Mouse (Mus musculus): ENCODE measurements around the gene Hyal2.

The Hyal2 gene

DNA sequence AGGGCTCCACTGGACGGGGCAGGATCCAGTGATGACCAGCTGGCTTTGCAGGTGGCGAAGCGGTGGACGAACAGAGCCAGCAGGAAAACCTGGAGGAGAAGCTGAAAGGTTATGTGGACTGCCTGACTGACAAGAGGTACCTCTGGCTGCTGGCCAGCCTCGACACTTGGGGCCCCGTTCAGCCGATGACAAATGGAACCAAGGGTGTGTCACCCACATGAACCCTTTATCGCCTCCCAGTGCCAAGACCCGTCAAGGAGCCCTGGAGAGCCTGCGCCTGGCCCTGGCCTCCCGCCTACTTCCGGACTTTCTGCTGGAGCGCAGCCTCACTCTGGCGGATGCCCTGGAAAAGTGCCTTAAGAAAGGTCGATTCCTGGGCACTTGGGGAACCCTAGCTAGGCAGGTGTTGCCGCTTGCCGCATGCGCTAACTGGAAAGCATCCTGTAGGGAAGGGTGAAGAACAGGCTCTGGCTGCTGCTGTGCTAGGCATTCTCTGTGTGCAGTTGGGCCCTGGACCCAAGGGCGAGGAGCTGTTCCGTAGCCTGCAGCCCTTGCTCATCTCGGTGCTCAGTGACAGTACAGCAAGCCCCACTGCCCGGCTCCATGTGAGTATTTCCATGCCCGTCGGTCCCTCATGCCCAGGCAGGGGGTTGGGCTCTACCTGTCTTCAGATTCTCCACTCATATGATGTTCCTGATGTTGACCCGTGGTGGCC, 22.5 kb downstream of the Hyal2 start:
- DNase-seq (ENCODE audit: low spot score) = no peak

DNA sequence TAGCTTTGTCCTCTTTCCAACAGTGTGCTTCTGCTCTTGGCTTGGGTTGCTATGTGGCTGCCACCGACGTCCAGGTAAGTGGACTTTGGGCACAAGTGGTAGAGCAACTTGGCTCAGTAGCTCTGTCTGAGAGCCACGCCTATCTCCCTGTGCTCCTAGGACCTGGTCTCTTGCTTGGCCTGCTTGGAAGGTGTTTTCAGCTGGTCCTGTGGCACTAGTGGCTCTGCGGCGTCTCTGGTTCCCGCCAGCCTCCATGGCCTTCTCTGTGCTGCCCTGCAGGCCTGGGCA, 23.0 kb downstream of the Hyal2 start:
- no peak for DNase-seq (ENCODE audit: low spot score)

DNA sequence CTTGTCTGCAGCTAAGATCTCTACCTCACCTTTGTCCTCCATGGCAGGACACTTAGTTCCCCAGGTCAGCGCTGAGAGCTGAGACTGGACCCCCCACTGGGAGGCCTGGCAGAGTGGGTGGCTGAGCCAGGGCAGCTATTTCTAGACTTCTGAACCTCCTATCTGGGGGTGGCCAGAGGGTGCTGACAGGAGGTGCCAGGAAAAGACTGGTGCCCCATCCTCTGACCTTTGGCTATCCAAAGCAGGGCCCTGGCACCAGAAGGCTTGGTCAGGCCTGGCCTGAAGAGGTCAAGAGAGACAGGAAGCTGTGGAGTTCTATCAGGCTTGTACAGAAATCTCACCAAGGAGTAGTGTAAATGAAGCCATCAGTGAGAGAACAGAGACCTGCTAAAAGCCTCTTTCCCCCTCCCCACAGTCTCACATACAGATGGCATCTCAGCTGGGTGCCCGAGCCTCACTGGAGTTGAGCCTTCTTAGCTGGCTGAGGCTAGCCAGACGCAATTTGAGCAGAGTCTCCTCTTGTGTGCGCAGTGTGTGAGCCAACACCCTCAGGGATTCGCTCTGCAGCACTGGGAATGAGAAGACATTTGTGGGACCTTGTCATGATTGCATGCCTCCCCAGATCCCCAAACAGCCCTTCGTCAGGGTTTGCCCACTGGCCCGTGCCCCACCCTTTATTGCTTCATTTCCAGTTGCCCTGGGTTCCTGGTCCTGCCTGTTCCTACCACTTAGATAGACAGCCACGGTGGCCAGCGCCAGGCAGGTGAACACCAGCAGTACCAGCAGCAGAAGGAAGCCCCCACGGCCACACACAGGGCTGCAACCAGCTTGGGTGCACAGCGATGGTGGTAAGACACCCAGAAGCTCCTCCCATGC, 25.6 kb downstream of the Hyal2 start:
- DNase-seq (ENCODE audit: low spot score) = no peak

DNA sequence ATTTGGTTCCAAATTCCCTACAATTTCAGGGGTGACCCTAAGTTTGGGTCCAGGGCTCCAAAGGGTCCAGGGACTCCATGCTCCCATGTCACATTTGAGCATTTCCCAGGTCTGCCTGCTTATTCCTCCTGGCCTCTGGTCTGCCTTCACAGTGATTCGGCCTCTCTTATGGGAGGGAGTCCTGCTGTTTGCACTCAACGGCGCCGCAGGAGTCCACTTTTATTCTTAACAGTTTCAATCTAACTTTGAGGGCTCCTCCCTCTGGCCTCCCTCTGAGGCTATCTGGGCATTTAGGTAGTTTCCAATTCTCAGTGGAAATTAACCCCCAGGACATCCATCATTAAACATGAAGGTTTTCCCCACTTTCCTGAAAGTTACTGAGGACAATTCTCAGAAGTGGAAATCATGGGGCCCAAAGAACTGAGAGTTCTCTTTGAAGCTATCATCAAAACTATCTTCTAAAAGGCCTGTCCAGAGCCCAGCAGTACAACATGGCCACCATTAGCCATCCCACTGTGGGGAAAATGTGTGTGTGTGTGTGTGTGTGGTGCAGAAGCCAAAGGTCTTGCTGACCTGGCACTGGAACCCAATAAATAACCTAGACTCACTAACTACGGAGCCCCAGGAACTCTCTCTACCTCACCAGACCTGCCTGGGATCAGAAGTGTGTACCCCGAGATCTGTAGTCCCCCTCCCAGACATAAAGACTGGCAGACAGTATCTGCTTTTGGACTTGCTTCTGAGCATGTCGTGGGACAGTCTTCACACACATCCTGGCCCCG, 26.7 kb downstream of the Hyal2 start:
- no peak for DNase-seq (ENCODE audit: low spot score)

DNA sequence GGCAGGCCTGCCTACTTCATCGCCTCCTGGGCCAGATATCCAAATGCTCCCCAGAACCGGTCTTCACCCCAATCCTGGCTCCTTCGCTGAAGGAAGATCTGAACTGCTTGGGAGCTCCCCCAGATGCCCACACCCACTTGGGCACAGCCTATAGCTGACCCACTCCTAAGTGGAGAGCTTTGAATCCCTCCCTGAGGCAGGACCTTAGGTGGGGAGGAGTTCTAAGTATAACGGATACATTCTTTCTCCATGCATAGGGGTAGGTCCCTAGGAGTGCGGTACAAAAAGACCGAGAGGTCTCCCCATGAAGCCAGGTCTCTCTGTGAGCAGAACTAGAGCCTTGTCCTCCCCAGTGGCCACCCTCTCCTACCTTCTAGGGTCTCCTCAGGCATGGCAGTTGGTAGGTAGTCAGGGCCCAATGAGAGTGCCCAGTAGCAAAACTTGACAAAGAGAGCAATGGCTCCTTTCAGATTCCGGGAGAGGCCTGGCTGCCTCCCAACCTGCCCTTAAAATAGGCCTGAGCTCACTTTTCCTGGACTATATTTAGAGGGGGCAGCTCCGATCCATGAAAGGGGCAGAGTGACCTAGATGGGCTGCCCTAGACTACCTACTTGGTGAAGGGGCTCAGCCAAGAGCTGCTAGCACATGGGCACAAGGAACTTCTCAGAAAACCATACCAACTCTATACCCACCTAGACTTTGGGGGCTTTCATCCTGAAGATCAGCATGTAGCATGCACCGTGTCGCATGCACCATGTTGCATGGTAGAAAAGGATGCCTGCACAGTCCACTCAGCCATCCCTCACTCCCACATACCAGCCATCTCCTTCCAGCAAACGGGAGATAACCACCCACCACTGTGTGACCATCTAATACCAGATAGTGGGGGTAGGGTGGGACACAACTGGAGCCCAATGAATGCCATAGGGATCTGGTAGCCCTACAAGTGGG, 29.1 kb downstream of the Hyal2 start:
- no peak for DNase-seq (ENCODE audit: low spot score)

DNA sequence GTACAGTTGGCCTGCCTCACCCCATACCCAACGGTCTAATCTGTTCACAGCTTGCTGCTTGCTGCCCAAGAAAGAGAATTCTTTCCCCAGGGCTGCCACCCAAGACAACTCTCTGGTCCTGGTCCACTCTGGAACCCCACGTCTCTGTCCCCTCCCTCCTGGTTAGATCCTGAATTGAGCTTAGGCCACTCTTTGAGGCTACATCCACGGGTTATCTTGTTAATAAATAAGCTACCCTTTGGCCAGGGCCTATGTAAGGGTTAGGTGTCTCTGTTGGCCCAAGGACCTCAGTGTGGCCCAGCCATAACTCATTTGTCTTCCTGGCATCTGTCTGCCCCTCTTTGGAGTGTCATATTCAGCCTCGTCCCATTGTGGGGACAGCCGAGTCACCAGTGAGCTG, 30.6 kb downstream of the Hyal2 start:
- DNase-seq (ENCODE audit: low spot score) = no peak

DNA sequence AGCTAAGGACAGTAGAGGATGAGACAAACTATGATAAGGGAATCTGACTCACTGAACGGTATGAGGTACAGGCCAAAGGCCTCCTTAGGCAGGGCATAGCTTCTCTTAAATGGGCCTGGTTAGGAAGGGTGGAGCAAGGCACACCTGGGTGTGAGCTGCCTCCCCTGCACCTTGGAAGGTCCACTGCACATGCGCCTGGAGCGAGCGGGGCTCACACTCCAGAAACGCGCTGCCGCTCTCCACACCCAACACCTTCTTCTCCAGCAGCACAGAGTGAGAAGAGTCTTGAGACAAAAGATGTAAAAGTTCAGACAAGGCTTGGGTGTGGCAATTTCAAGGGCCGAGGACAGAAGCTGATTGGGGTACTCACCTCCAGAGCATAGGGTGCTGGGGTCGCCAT, 31.7 kb downstream of the Hyal2 start:
- DNase-seq (ENCODE audit: low spot score) = no peak

DNA sequence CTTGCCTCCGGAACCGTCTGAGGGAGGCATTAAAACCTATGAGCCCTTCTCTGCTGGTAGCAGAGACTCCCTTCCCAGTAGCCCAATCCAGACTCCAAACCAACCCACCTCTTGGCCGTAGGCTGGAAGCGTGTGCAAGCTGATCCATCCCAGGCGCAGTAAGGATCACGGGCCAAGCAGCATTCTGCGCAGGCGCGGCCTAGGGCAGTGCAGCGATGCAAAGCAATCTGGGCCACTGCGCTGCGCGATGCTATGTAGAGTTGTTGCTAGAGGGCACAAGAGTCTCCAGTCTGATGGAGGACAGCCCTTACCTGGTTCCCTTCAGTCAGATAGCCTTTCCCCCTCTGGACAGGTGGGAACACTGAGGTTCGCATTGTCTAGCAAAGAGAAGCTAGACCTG, 32.1 kb downstream of the Hyal2 start:
- DNase-seq (ENCODE audit: low spot score) = no peak

DNA sequence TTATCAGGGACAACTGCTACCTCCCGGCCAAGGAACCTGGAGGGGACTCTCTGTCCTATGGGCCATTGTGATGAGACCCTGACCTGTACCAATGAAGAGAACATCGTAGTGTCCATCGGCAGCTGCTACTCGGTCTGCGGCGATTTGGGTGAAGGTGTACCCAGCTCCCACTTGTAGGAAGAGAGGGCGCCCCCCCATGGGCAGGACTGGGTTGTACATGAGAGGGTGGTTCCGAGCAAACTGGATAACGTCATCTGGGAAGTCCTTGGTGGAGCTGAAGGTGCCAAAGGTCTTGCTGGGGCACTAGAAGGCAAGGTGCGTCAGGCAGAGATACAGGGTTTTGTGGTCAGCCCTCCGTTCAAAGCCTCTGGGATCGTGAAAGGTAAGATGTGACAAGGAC, 33.0 kb downstream of the Hyal2 start:
- DNase-seq (ENCODE audit: low spot score) = no peak

DNA sequence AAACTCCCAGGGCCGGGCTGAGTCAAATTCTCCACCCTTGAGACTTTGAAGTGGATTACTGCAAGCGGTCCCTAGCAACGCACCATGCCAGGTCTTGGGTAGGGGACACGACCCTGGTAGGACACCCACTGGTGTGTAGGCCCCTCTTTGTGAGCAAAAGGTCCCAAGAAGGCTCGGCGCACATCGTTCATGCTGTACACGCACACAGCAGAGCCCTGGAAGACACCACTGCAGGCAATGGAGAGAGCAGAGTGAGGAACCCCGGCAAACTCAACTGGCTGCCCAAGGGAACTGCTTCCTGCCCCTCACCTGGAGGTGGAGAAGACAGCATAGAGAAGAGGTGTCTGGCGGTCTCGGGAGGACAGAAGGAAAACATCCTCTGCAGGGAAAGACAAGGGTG, 33.5 kb downstream of the Hyal2 start:
- DNase-seq (ENCODE audit: low spot score) = no peak

DNA sequence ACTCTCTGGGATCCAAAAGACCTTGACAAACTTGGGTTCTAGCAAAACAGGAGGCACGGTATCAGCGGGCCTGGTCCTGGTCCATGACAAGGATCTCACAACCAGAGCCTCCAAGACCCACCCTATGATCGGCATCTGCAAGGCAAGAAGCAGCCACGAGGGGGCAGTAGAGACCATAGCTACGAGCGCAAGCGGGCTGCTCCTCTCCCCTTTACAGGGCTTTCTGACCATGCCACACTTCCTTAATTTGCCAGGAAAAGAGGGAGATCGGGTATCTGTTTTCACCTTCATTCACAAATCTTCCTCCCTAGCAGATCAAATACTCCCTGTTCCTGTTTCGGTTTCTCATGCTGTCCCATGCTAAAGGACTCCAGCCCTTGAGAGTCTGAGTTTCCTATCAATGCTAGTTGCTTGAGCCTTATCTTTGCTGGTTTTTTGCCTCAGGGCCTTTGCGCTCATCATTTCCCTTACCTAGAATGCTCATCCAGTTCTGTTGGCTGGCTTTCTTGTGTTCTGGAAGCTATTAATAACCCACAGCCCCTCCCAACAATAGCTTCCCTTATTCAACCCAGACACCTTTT, 34.4 kb downstream of the Hyal2 start:
- DNase-seq (ENCODE audit: low spot score) = peak; percentile 80

DNA sequence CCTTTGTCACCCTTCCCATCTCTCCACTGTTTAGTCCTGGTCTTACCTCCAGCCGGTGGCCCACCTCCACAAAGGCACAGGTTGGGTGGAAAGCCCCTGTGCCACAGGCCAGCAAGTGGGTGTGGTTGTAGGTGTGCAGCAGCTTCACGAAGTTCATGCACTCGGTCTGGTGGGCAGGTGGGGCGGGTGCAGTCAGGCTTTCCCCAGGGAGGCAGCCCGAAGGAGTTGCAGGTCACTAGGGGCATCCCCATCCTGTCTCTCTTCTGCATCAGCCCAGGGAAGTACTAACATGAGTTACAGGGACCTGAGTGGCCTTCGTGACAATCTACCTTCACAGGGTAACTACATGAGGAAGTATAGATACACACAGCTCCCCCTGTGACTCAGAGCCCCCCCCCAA, 35.5 kb downstream of the Hyal2 start:
- DNase-seq (ENCODE audit: low spot score) = no peak

DNA sequence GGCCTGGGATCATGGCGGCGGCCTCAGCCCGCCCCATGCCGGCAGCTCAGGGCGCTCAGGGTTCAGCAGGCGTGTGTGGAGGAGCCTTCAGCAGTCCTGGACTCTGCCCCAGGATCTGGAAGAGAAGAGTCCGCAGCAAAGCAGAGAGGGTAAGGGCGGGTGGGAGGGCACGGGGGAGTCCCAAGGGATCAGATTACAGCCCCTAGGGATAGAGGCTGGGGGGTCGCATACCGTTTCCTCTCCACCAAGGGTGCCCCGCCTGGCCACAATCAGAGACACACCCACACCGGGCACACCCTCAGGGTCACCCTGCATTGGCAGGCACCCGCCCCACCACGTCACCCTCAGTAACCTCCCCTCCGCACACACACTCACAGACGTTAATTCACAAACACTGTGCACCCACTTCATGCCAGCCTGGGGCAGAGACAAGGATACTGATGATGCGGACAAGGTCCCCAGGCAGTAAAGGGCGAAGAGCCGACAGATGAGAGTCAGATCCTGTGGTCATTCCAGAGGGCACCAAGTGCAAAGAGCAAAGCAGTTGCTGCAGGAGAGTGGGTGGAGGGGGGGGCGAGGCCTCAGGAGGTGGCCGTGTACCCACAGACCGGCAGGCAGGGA, 37.4 kb downstream of the Hyal2 start:
- no peak for DNase-seq (ENCODE audit: low spot score)

DNA sequence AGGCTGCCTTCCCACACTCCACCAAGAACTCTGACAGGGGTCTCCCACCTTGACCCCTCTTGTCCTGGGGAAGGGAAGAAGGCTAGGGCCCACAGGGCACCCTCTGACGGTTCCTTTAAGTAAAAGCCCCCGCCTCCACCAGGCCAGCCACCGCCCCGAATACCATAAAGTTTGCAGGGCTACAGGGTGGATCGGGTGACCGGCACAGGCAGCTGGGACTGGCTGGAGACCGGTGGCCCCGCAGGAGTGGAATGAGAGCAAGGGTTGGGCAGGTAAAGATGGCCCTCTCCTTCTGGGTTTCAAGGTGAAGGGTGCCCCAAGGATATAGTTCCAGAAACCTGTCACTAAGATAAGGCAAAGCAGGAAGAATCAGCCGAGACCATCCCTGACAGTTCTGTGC, 38.8 kb downstream of the Hyal2 start:
- DNase-seq (ENCODE audit: low spot score) = no peak

DNA sequence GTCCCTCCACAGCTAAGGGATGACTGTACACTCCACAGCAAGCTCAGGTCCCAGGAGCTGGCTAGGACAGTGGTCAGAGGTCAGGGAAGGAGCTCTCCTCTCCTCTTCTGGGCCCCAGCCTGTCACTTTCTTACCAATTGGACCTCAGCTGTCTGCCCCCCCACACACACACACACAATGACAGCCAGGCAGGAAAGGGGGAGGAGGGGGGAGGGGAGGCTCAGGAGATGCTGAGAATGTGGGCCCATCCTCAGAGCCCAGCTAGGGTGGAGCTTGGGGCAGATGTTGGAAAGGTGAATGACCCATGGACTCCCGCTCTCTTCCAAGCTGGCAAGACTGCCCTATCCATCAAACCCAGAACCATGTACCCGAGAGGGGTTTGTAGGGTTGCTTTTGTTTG, 39.3 kb downstream of the Hyal2 start:
- no peak for DNase-seq (ENCODE audit: low spot score)

DNA sequence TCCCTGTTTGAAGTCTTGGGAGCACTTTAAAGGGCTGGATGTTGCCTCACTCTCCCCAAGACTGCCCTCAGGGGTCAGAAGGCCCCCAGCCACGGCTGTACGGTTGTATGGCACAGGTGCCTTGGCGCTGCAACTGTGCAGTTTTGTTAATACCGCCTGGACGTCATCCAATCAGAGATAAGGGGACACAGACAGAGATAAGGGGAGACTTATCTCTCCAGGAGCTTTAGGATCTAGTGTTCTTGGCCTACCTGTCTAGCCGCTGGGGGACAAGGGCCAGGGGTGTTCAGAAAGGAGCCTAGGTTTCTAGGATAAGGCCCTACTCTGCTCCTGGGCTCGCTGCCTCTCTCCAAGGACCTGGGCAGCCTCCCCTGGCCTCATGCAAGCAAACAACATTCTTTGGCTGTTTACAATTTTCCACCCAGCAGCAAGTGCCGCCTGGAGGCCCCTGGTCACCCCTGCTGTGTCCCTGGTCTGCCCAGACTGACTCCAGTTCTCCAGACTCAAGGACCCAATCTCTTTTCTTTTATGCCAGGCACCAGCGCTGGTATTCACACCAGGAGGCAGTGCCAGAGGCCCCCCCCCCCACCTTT, 40.0 kb downstream of the Hyal2 start:
- no peak for DNase-seq (ENCODE audit: low spot score)

DNA sequence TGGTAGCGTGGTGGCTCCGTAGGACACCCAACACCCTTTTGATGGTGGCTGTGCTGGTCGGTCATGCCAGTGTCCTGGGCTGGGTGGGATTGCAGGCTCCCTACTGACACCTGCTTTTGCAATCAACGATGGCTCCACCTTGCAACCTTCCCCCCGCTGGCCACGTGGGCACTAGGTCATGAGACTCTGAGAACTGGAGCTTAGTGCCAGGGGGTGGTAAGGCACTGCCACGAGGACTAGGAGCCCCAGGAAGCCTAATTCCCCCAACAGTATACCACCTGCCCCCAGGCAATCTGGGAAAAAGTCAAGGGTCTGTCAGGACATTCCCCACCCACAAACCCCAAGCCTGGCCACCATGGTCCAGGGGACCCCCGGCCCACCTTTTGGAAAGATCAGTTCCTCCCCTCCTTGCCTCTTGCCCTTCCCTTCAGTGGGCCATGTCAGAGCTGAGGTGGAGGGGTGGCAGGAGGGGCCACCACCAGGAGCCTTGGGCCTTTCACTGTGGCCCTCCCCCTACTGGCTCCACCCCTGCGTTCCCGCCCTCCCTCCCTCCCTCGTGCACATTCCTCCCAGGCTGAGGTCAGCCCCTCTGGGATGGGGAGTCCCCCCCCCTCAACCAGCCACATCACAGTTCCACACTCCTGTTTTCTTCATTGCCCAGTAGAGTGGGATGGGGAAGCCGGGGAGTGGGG, 41.1 kb downstream of the Hyal2 start, which contains the start of gene Sema3b:
TSS of gene Sema3b (minus strand) at position 489 of the 692 bp plus-strand sequence.
- no peak for DNase-seq (ENCODE audit: low spot score)

DNA sequence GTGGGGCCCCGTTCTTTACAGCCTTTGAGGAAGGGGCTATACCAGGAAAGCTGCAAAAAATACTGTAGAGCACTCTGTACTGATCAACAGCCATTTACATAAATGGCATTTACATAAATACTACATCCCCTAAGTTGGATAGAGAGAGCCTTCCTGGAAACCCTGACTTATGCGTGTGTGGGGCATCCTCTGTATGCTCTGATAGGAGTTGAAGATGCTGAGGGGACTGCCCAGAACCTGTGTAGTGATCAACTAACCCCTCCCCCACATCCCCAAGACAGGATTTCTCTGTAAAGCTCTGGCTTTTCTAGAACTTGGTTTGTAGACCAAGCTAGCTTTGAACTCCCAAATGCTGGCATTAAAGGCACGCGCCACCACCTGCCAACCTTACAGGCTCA, 41.7 kb downstream of the Hyal2 start:
- DNase-seq (ENCODE audit: low spot score) = no peak

DNA sequence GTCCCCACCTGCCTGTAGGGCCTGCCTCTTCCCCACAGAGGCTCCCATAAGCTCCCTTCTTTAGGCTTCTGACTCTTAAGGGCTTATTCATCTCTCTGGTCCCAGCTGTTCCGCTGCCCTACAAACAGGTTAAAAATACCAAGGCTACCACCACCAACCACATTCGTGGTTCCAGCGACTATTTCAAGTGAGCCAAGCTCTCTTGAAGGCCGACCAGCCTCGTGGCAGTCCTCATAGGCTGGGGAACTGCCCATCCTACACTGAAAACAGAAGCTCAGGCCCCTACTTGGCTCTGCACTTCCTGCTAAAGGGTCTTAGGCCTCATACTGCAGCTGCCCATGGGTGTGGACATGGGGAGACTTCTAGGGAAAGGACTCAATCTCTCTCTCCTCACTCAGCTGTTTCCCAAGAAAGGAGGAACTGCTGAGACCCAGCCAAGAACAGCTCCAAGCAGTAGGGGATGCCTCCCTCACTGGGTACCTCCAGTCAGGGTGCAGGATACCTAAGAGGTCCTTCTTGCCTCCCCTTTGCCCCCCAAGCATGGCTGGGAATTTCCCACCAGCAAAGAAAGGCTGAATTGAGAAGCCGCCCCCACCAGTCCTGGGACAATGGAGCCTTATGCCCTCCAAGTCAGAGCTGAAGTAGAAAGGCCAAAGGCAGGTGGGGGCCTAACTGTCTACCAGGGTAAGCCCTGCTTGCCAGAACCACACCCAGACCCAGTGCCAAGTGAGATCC, 43.9 kb downstream of the Hyal2 start:
- no peak for DNase-seq (ENCODE audit: low spot score)
